In the genomic region with DNA sequence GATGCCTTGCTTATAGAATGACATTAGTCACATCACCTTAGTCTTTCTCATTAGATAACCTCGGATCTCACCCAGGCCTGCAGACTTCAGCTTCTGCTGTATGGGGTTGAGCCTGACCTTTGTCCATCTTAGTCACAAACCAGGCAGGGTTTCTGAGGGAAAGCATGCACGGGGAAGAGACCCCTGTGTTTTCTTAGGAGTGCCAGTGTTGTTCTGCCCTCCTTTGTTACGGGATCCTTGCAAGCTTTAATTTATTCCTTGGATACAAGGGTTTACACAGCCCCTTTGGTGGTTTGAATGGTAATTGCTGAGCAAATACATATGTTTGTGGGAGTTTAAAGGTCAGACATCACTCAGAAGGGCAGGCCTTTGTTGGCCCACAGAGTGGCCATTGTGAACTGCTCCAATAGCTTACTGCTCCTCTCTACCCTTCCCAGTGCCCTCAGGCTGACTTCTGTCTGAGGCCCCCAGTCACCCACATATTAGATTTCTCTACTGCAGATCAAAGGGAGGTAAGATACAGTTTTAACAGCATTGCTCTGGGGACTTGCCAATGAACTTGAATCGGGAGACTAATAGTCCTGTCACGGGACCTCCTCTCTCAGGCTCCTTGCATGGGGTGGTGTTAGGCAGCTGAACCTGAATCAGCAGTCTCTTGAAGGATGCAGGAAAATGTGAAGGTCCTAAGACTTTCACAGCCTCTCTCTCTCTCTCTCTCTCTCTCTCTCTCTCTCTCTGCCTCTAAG, we compare ENCODE assay signal across 16 mouse cellular contexts. TPM values are rescaled to one million over a fixed set of nuclear protein-coding genes. Genes with fewer than 3 reads are reported as not detected.
DNase-seq lines count a peak whose midpoint lies in the region; ATAC-seq and TF ChIP-seq lines count a peak whose summit lies in the region.
"Had no signal": no experiment of that assay in that cellular context is flagged by ENCODE, and none has a peak within 500 bp of the region (broad histone marks: within the 10 kb centered on the region; RNA-seq: fewer than 3 reads in every experiment).

No protein-coding gene starts in this region.

- H3K27me3 ChIP-seq in midbrain, embryonic 11.5 days (ENCODE audit: control insufficient read depth, insufficient read depth, low read length): peaks cover 7% of the 10 kb centered on the region
- H3K27me3 ChIP-seq in midbrain, postnatal 0 days (ENCODE audit: insufficient read depth, low read length): 0 out of 2 replicates have a peak, but pooled peaks cover 4% of the 10 kb centered on the region
- no peaks in the 10 kb centered on the region for H3K27me3 ChIP-seq in embryonic facial prominence, embryonic 11.5 days (ENCODE audit: control insufficient read depth, insufficient read depth, low read length)
- no peaks in the 10 kb centered on the region for H3K27me3 ChIP-seq in intestine, embryonic 15.5 days (replicated peaks)
- H3K27me3 ChIP-seq: forebrain, embryonic 13.5 days; heart, embryonic 13.5 days; limb, embryonic 13.5 days had no signal

- peak; percentile 87 for DNase-seq in midbrain, embryonic 11.5 days (ENCODE audit: low spot score, missing footprints)
- no peak for DNase-seq in midbrain, postnatal 0 days (ENCODE audit: low spot score)
- peak; percentile 23 for DNase-seq in embryonic facial prominence, embryonic 11.5 days (ENCODE audit: low spot score)
- peak; percentile 23 for DNase-seq in yolk sac, embryonic 10.5 days (ENCODE audit: low spot score)
- no peak for DNase-seq in lung, adult 18-20 months
- no peak for DNase-seq in right cerebral cortex, adult 18-20 months
- DNase-seq: adrenal gland, postnatal 10 days; gastrocnemius, postnatal 10 days; kidney, adult 18-20 months; layer of hippocampus, postnatal 36 days; thymus, postnatal 4 days had no signal

- H3K4me1 ChIP-seq in midbrain, embryonic 11.5 days (ENCODE audit: control insufficient read depth, insufficient read depth, low read length): peaks cover 4% of the 10 kb centered on the region
- no peaks in the 10 kb centered on the region for H3K4me1 ChIP-seq in midbrain, postnatal 0 days (ENCODE audit: insufficient read depth, low read length)
- H3K4me1 ChIP-seq in embryonic facial prominence, embryonic 11.5 days (ENCODE audit: control insufficient read depth, insufficient read depth, low read length): no peaks in the 10 kb centered on the region
- H3K4me1 ChIP-seq in intestine, embryonic 15.5 days (replicated peaks): no peaks in the 10 kb centered on the region
- H3K4me1 ChIP-seq: heart, embryonic 13.5 days; limb, embryonic 13.5 days had no signal

- H3K4me2 ChIP-seq in midbrain, embryonic 11.5 days: no peak overlapping the region
- no peak overlapping the region for H3K4me2 ChIP-seq in midbrain, postnatal 0 days (ENCODE audit: low read depth, low read length, poor library complexity, severe bottlenecking)
- no peak overlapping the region for H3K4me2 ChIP-seq in embryonic facial prominence, embryonic 11.5 days (ENCODE audit: low read depth, low read length)
- no peak overlapping the region for H3K4me2 ChIP-seq in intestine, embryonic 15.5 days (replicated peaks)
- H3K4me2 ChIP-seq: forebrain, embryonic 13.5 days; heart, embryonic 13.5 days; limb, embryonic 13.5 days had no signal

- H3K4me3 ChIP-seq in midbrain, embryonic 11.5 days (ENCODE audit: low read depth, low read length): no peak overlapping the region
- H3K4me3 ChIP-seq in midbrain, postnatal 0 days (ENCODE audit: low read depth, low read length): no peak overlapping the region
- H3K4me3 ChIP-seq in embryonic facial prominence, embryonic 11.5 days (ENCODE audit: low read depth, low read length): no peak overlapping the region
- no peak overlapping the region for H3K4me3 ChIP-seq in intestine, embryonic 15.5 days (replicated peaks)
- H3K4me3 ChIP-seq: forebrain, embryonic 13.5 days; heart, embryonic 13.5 days; limb, embryonic 13.5 days had no signal

- H3K9me3 ChIP-seq in midbrain, embryonic 11.5 days (ENCODE audit: control insufficient read depth, low read length): no peaks in the 10 kb centered on the region
- no peaks in the 10 kb centered on the region for H3K9me3 ChIP-seq in midbrain, postnatal 0 days (ENCODE audit: low read length)
- no peaks in the 10 kb centered on the region for H3K9me3 ChIP-seq in embryonic facial prominence, embryonic 11.5 days (replicated peaks; ENCODE audit: control insufficient read depth, low read length)
- no peaks in the 10 kb centered on the region for H3K9me3 ChIP-seq in intestine, embryonic 15.5 days
- H3K9me3 ChIP-seq: forebrain, embryonic 13.5 days had no signal

- no peaks in the 10 kb centered on the region; the same call in 1 of the 2 replicates for H3K36me3 ChIP-seq in midbrain, embryonic 11.5 days (ENCODE audit: control insufficient read depth, insufficient read depth, low read length)
- H3K36me3 ChIP-seq in midbrain, postnatal 0 days (ENCODE audit: insufficient read depth, low read length): peaks cover 5% of the 10 kb centered on the region; the same call in 1 of the 2 replicates
- H3K36me3 ChIP-seq in embryonic facial prominence, embryonic 11.5 days (replicated peaks; ENCODE audit: control insufficient read depth, insufficient read depth, low read depth, low read length): no peaks in the 10 kb centered on the region
- 0 out of 2 replicates have a peak, but pooled peaks cover 4% of the 10 kb centered on the region for H3K36me3 ChIP-seq in intestine, embryonic 15.5 days

- TF ChIP-seq CTCF in midbrain, postnatal 0 days (IDR thresholded peaks at IDR 0.05): no peak

- no peak overlapping the region for H3K27ac ChIP-seq in midbrain, embryonic 11.5 days (ENCODE audit: low read depth, low read length)
- H3K27ac ChIP-seq in midbrain, postnatal 0 days (ENCODE audit: low read depth, low read length): no peak overlapping the region
- H3K27ac ChIP-seq in embryonic facial prominence, embryonic 11.5 days (replicated peaks; ENCODE audit: low read depth, low read length): no peak overlapping the region
- H3K27ac ChIP-seq in intestine, embryonic 15.5 days: 0 out of 2 replicates have a peak overlapping the region, but pooled peaks have one; percentile 11
- H3K27ac ChIP-seq: forebrain, embryonic 13.5 days; heart, embryonic 13.5 days; limb, embryonic 13.5 days had no signal

- WGBS in midbrain, embryonic 11.5 days: 43% methylated on average over 5 of the region's 5 CpGs
- WGBS in midbrain, postnatal 0 days: 32% methylated on average over 5 of the region's 5 CpGs
- WGBS in embryonic facial prominence, embryonic 11.5 days: 22% methylated on average over 5 of the region's 5 CpGs
- WGBS in intestine, embryonic 15.5 days: 39% methylated on average over 5 of the region's 5 CpGs

- peak; percentile 86 for ATAC-seq in midbrain, embryonic 11.5 days (ENCODE audit: low FRiP score)
- ATAC-seq in midbrain, postnatal 0 days (ENCODE audit: low FRiP score): no peak
- peak; percentile 70; the same call in 1 of the 2 replicates for ATAC-seq in embryonic facial prominence, embryonic 11.5 days (replicated peaks; ENCODE audit: insufficient number of reproducible peaks, low FRiP score, low TSS enrichment, low read depth)
- ATAC-seq in intestine, embryonic 15.5 days: peak; percentile 82
- ATAC-seq: forebrain, embryonic 13.5 days had no signal

- no peak overlapping the region for H3K9ac ChIP-seq in midbrain, embryonic 11.5 days (ENCODE audit: low read length)
- no peak overlapping the region for H3K9ac ChIP-seq in midbrain, postnatal 0 days (replicated peaks; ENCODE audit: low read length, poor library complexity, severe bottlenecking)
- no peak overlapping the region for H3K9ac ChIP-seq in embryonic facial prominence, embryonic 11.5 days (replicated peaks; ENCODE audit: low read length)
- no peak overlapping the region for H3K9ac ChIP-seq in intestine, embryonic 15.5 days
- H3K9ac ChIP-seq: forebrain, embryonic 13.5 days; heart, embryonic 13.5 days; limb, embryonic 13.5 days had no signal

RNA-seq across cellular contexts. Expression of a gene that starts 19.1 kb away (rescaled TPM):
- 104 and 116 TPM in 2 replicates for polyA plus RNA-seq in midbrain, embryonic 11.5 days (2014; fragmentation: Nextera tagmentation; extraction: Ambion mirVana)
- total RNA-seq in midbrain, postnatal 0 days (2014; rRNA removed): 86.1 and 101 TPM in 2 replicates
- 107 and 111 TPM in 2 replicates for polyA plus RNA-seq in midbrain, postnatal 0 days (2015; fragmentation: Nextera tagmentation; extraction: Ambion mirVana)
- polyA plus RNA-seq in embryonic facial prominence, embryonic 11.5 days (2014; fragmentation: Nextera tagmentation; extraction: Ambion mirVana): 83.6 and 86.1 TPM in 2 replicates
- polyA plus RNA-seq in intestine, embryonic 15.5 days (2015; fragmentation: Nextera tagmentation; extraction: Ambion mirVana): 67.9 and 68.6 TPM in 2 replicates

RNA-seq across cellular contexts. Expression of a gene that starts 20.6 kb away (rescaled TPM):
- 129 and 143 TPM in 2 replicates for polyA plus RNA-seq in midbrain, embryonic 11.5 days (2014; fragmentation: Nextera tagmentation; extraction: Ambion mirVana)
- total RNA-seq in midbrain, postnatal 0 days (2014; rRNA removed): 5.5 and 15.5 TPM in 2 replicates
- 40.8 and 43.4 TPM in 2 replicates for polyA plus RNA-seq in midbrain, postnatal 0 days (2015; fragmentation: Nextera tagmentation; extraction: Ambion mirVana)
- 149 and 164 TPM in 2 replicates for polyA plus RNA-seq in embryonic facial prominence, embryonic 11.5 days (2014; fragmentation: Nextera tagmentation; extraction: Ambion mirVana)
- polyA plus RNA-seq in intestine, embryonic 15.5 days (2015; fragmentation: Nextera tagmentation; extraction: Ambion mirVana): 101 and 116 TPM in 2 replicates

RNA-seq across cellular contexts. Expression of a gene that starts 20.6 kb away (rescaled TPM):
- 13.5 and 17.8 TPM in 2 replicates for polyA plus RNA-seq in midbrain, embryonic 11.5 days (2014; fragmentation: Nextera tagmentation; extraction: Ambion mirVana)
- 22.5 and 34.6 TPM in 2 replicates for total RNA-seq in midbrain, postnatal 0 days (2014; rRNA removed)
- polyA plus RNA-seq in midbrain, postnatal 0 days (2015; fragmentation: Nextera tagmentation; extraction: Ambion mirVana): 14.5 and 18.9 TPM in 2 replicates
- polyA plus RNA-seq in embryonic facial prominence, embryonic 11.5 days (2014; fragmentation: Nextera tagmentation; extraction: Ambion mirVana): 12.1 and 13.4 TPM in 2 replicates
- polyA plus RNA-seq in intestine, embryonic 15.5 days (2015; fragmentation: Nextera tagmentation; extraction: Ambion mirVana): 9.2 TPM in 2 replicates

RNA-seq across cellular contexts. Expression of a gene that starts 34.9 kb away (rescaled TPM):
- polyA plus RNA-seq in midbrain, embryonic 11.5 days (2014; fragmentation: Nextera tagmentation; extraction: Ambion mirVana): 0.07 TPM in 1 of 2 replicates, not detected in the other
- 0.11 TPM in 1 of 2 replicates, not detected in the other for total RNA-seq in midbrain, postnatal 0 days (2014; rRNA removed)
- polyA plus RNA-seq in midbrain, postnatal 0 days (2015; fragmentation: Nextera tagmentation; extraction: Ambion mirVana): 0.06 and 0.07 TPM in 2 replicates
- polyA plus RNA-seq in embryonic facial prominence, embryonic 11.5 days (2014; fragmentation: Nextera tagmentation; extraction: Ambion mirVana): 0.13 and 0.21 TPM in 2 replicates
- not detected in 2 replicates for polyA plus RNA-seq in intestine, embryonic 15.5 days (2015; fragmentation: Nextera tagmentation; extraction: Ambion mirVana)
- total RNA-seq: layer of hippocampus, postnatal 36 days had no signal
- polyA plus RNA-seq: forebrain, embryonic 13.5 days; heart, embryonic 13.5 days; lung, embryonic 16.5 days had no signal

Comparison
In these comparisons a context has a peak if more than half of its experiments do, and no peak if none do; other contexts are left out.
1. DNase-seq: peak in midbrain, embryonic 11.5 days (single experiment), embryonic facial prominence, embryonic 11.5 days (single experiment) and yolk sac, embryonic 10.5 days (single experiment); none in midbrain, postnatal 0 days (single experiment), lung, adult 18-20 months (0 of 2) and right cerebral cortex, adult 18-20 months (single experiment).